ENCODE assay signal across 9 mouse cellular contexts in genomic region chr11:58225655-58226054, GRCm38 (mm10). TPM values are rescaled to one million over a fixed set of nuclear protein-coding genes. Genes with fewer than 3 reads are reported as not detected.
A peak's percentile ranks its signal among the peaks of the same experiment; 100 is the strongest.
DNase-seq lines count a peak whose midpoint lies in the region; ATAC-seq lines count a peak whose summit lies in the region.
"Had no signal": no experiment of that assay in that cellular context is flagged by ENCODE, and none has a peak within 500 bp of the region (broad histone marks: within the 10 kb centered on the region; RNA-seq: fewer than 3 reads in every experiment).

No protein-coding gene starts in this region.

- H3K27me3 ChIP-seq in forebrain, embryonic 10.5 days (ENCODE audit: poor library complexity, severe bottlenecking), result no peaks in the 10 kb centered on the region
- H3K27me3 ChIP-seq in forebrain, embryonic 15.5 days, result no peaks in the 10 kb centered on the region
- peaks cover 7% of the 10 kb centered on the region for H3K27me3 ChIP-seq in megakaryocyte, embryonic 14.5 days (replicated peaks)

- WGBS in forebrain, embryonic 10.5 days, result 11% methylated on average over 5 of the region's 5 CpGs
- 10% methylated on average over 5 of the region's 5 CpGs for WGBS in forebrain, embryonic 15.5 days

- no peaks in the 10 kb centered on the region for H3K9me3 ChIP-seq in forebrain, embryonic 10.5 days
- no peaks in the 10 kb centered on the region for H3K9me3 ChIP-seq in forebrain, embryonic 15.5 days
- no peaks in the 10 kb centered on the region for H3K9me3 ChIP-seq in megakaryocyte, embryonic 14.5 days

- no peak overlapping the region for H3K4me3 ChIP-seq in forebrain, embryonic 10.5 days
- H3K4me3 ChIP-seq in forebrain, embryonic 15.5 days, result no peak overlapping the region
- peak overlapping the region; percentile 75 for H3K4me3 ChIP-seq in megakaryocyte, embryonic 14.5 days (replicated peaks)

- peak; percentile 67 for DNase-seq in forebrain, embryonic 10.5 days (ENCODE audit: extremely low spot score, low spot score)
- DNase-seq in c-Kit-positive CD71-positive TER-119-negative erythroid progenitor cells, embryonic 14.5 days (ENCODE audit: low read depth), result peak; percentile 61
- peak; percentile 38 to 59 for DNase-seq in frontal cortex, postnatal 14 days (ENCODE audit: low spot score in 2 of 2)
- peak; percentile 72 for DNase-seq in hindlimb bud, embryonic 11.5 days (ENCODE audit: extremely low spot score, low read depth, low spot score)
- DNase-seq in left cerebral cortex, adult 18-20 months (ENCODE audit: low spot score in 2 of 2), result peak; percentile 64 to 65
- peak; percentile 66 to 78 for DNase-seq in spleen, postnatal 10 days (ENCODE audit: low spot score in 2 of 2)

- H3K36me3 ChIP-seq in forebrain, embryonic 10.5 days (replicated peaks), result no peaks in the 10 kb centered on the region
- H3K36me3 ChIP-seq in forebrain, embryonic 15.5 days, result no peaks in the 10 kb centered on the region
- peaks cover 25% of the 10 kb centered on the region for H3K36me3 ChIP-seq in megakaryocyte, embryonic 14.5 days (replicated peaks; ENCODE audit: low read length)

- H3K4me1 ChIP-seq in forebrain, embryonic 10.5 days, result peaks cover 3% of the 10 kb centered on the region; the same call in 1 of the 2 replicates
- H3K4me1 ChIP-seq in forebrain, embryonic 15.5 days, result no peaks in the 10 kb centered on the region
- peaks cover 57% of the 10 kb centered on the region for H3K4me1 ChIP-seq in megakaryocyte, embryonic 14.5 days

- no peak overlapping the region for H3K4me2 ChIP-seq in forebrain, embryonic 15.5 days (replicated peaks)

- no peak overlapping the region for H3K27ac ChIP-seq in forebrain, embryonic 10.5 days
- no peak overlapping the region for H3K27ac ChIP-seq in forebrain, embryonic 15.5 days (replicated peaks)

- ATAC-seq in forebrain, embryonic 15.5 days (replicated peaks), result no peak

- H3K9ac ChIP-seq in forebrain, embryonic 15.5 days (replicated peaks), result no peak overlapping the region

RNA-seq across cellular contexts. Expression of gene Irgm2, which starts 26.2 kb away (rescaled TPM):
- polyA plus RNA-seq in forebrain, embryonic 10.5 days (2016; fragmentation: Nextera tagmentation; extraction: Ambion mirVana), result 0.20 and 0.26 TPM in 2 replicates
- polyA plus RNA-seq in forebrain, embryonic 15.5 days (2015; fragmentation: Nextera tagmentation; extraction: Ambion mirVana), result 0.55 and 0.86 TPM in 2 replicates
- 1 to 10 TPM; 2.4 to 3.6 TPM for total RNA-seq in left cerebral cortex, adult 18-20 months (2021)
- 0.48 and 2.1 TPM in 2 replicates for polyA plus RNA-seq in megakaryocyte, embryonic 14.5 days (2012; ENCODE audit: insufficient read depth, low replicate concordance)

RNA-seq across cellular contexts. Expression of gene Igtp, which starts 26.3 kb away (rescaled TPM):
- polyA plus RNA-seq in forebrain, embryonic 10.5 days (2016; fragmentation: Nextera tagmentation; extraction: Ambion mirVana), result 1.2 and 1.7 TPM in 2 replicates
- 1.3 and 1.5 TPM in 2 replicates for polyA plus RNA-seq in forebrain, embryonic 15.5 days (2015; fragmentation: Nextera tagmentation; extraction: Ambion mirVana)
- 1 to 10 TPM; 3.8 to 5.4 TPM for total RNA-seq in left cerebral cortex, adult 18-20 months (2021)
- 15.1 and 23.5 TPM in 2 replicates for polyA plus RNA-seq in megakaryocyte, embryonic 14.5 days (2012; ENCODE audit: insufficient read depth, low replicate concordance)

RNA-seq across cellular contexts. Expression of gene 4930438A08Rik, which starts 48.9 kb away (rescaled TPM):
- not detected in 2 replicates for polyA plus RNA-seq in forebrain, embryonic 10.5 days (2016; fragmentation: Nextera tagmentation; extraction: Ambion mirVana)
- not detected in 2 replicates for polyA plus RNA-seq in forebrain, embryonic 15.5 days (2015; fragmentation: Nextera tagmentation; extraction: Ambion mirVana)
- total RNA-seq in left cerebral cortex, adult 18-20 months (2021), result not detected
- 0.19 TPM in 1 of 2 replicates, not detected in the other for polyA plus RNA-seq in megakaryocyte, embryonic 14.5 days (2012; ENCODE audit: insufficient read depth, low replicate concordance)
- polyA plus RNA-seq: neural tube, embryonic 14.5 days had no signal

RNA-seq across cellular contexts. Expression of gene Mrpl22, which starts 54.2 kb away (rescaled TPM):
- 141 and 146 TPM in 2 replicates for polyA plus RNA-seq in forebrain, embryonic 10.5 days (2016; fragmentation: Nextera tagmentation; extraction: Ambion mirVana)
- 106 and 107 TPM in 2 replicates for polyA plus RNA-seq in forebrain, embryonic 15.5 days (2015; fragmentation: Nextera tagmentation; extraction: Ambion mirVana)
- total RNA-seq in left cerebral cortex, adult 18-20 months (2021), result 10 to 100 TPM; 36.0 to 39.6 TPM
- 13.3 and 15.7 TPM in 2 replicates for polyA plus RNA-seq in megakaryocyte, embryonic 14.5 days (2012; ENCODE audit: insufficient read depth, low replicate concordance)

RNA-seq across cellular contexts. Expression of gene Gemin5, which starts 57.3 kb away (rescaled TPM):
- polyA plus RNA-seq in forebrain, embryonic 10.5 days (2016; fragmentation: Nextera tagmentation; extraction: Ambion mirVana), result 38.6 and 39.5 TPM in 2 replicates
- 12.7 and 15.9 TPM in 2 replicates for polyA plus RNA-seq in forebrain, embryonic 15.5 days (2015; fragmentation: Nextera tagmentation; extraction: Ambion mirVana)
- total RNA-seq in left cerebral cortex, adult 18-20 months (2021), result 10 to 100 TPM; 18.9 to 19.0 TPM
- 1.3 and 2.7 TPM in 2 replicates for polyA plus RNA-seq in megakaryocyte, embryonic 14.5 days (2012; ENCODE audit: insufficient read depth, low replicate concordance)
